Mouse (Mus musculus): ENCODE results near the gene Mpnd.

GRCm38 (mm10) chr17:56055945-56056678 lies 50.6 kb downstream of the Mpnd start:
- TF ChIP-seq POLR2A (IDR thresholded peaks at IDR 0.05; ENCODE audit: low read depth, low read length) (no peak), CTCF (IDR thresholded peaks at IDR 0.05; ENCODE audit: borderline replicate concordance, insufficient read depth, low read length) (no peak)
